Mouse (Mus musculus): ENCODE results near the gene Zdhhc22.

The Zdhhc22 gene

DNA sequence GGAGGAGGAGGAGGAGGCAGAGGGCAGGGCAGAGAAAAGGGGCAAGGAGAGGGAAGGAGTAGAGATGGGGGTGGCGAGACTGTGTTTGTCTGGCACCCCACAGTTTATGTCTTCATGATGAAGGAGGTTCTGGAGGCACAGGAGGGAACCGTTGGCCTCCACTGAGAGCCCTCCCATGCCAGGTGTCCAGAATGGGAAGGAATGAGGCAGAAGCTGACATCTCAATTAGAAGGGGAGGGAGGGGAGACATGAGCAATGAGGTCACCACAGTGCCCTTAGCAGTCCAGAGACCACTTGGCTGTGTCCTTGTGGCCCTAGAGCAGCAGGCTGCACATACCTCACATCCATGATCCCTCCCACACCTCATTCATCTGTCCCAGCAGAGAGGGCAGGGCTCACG lies 4.5 kb upstream of the Zdhhc22 start:
- no peak for DNase-seq (ENCODE audit: low spot score)

DNA sequence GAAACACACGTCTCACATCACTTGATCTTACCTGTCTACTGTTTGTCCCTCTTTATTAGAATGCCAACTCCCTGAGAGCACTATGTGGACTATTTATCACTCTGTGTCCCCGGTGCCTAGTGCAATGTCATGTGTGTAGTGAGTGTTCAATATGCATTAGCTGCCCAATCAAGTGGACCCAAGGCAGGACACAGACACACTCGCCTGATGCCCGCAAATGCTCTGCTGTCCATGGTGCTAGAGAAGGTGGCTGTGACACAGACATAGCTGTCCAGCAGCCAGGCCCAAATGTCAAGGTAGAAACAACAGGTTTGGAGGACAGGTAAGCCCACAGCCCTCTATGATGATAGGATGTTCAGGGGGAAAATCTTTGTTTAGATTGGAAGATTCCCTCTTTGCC lies 3.9 kb upstream of the Zdhhc22 start:
- DNase-seq (ENCODE audit: low spot score), result no peak

DNA sequence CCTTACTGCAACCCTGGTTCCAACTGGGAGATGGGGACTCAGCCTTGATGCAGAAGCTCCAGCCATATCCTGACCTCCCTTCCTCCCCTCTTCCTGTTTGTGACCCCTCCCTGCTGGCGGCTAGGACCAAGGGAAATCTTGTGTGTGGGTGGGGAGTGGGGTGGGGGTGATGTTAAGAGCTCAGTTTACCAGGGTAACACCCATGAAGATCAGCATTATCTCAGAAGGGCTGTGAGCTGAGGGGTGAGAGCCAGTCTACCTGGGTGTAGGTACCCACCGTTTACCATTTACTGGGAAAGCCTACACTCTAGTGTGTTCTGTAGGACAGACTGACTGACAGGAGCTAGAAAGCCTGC lies 503 bp upstream of the Zdhhc22 start:
- no peak for DNase-seq (ENCODE audit: low spot score)

DNA sequence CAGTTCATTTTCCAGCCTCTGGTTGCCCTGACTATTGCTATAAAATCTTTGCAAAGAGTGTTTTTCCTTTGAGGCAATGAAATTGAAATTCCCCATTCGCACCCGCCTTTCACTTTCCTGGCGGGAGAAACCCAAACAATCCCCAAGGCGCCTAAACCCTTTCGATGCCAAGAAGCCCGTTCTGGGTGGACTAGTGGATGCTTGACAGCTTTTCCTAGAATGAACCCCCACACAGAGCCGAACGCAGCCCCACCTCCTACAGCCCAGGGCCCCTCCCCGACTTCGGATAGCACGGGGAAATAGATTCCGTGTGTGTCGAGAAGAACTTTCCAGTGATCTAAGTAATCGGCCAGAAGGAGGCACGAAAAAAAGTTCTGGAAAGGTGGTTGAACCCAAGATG lies 852 bp downstream of the Zdhhc22 start:
- DNase-seq (ENCODE audit: low spot score), result no peak

DNA sequence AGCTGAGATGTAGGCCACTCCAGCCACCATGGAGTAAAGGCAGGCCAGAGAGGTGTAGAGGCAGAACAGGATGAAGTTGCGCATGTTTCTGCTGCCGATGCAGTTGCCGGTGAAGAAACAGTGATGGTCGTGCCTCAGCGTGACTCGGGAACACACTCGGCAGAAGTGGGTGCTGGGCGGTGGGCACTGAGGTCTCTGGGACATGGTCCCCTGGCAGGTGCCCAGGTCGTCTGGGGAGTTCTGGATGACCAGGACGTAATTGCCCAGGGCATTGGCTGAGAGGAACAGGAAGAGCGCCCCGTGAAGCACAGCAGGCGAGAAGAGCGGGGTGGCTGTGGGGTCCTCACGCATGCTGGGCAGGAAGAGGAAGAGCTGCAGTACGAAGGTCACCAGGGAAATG lies 2.0 kb downstream of the Zdhhc22 start:
- DNase-seq (ENCODE audit: low spot score), result no peak

DNA sequence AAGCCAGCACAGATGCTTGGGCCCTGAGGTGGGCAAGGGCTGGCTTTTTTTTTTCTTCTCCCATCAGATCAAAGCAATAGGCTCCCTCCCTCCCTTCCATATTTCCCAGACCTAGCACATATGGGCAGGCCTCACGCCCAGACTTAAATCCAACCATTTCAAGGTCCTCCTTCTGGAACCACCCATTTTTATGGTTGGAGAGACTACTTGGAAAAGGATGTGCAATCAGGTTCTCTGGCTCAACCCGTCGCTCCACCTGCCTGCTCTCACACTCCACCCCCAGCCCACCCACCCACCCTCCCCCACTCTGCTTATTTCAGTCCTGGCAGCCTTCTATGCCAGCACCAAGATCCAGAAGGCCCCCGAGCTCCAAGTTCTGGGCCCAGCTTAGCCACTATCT lies 3.7 kb downstream of the Zdhhc22 start:
- no peak for DNase-seq (ENCODE audit: low spot score)

DNA sequence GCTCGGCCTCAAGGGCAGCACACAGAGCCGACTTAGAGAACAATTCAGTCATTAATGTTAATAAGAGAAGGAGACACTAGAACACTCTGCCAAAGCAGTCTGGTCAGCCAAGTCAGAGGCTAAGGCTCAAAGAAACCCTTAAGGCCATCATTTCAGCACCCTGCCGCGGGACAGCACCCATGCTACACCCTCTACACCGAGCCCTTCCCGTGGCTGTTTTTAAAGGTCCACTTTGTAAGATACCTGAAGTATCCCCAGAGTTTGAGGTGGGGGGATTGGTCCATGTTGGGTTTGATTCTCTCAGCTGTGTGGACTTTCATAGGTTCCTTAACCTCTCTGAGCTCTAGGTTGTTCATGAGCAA lies 6.1 kb downstream of the Zdhhc22 start:
- no peak for DNase-seq (ENCODE audit: low spot score)

DNA sequence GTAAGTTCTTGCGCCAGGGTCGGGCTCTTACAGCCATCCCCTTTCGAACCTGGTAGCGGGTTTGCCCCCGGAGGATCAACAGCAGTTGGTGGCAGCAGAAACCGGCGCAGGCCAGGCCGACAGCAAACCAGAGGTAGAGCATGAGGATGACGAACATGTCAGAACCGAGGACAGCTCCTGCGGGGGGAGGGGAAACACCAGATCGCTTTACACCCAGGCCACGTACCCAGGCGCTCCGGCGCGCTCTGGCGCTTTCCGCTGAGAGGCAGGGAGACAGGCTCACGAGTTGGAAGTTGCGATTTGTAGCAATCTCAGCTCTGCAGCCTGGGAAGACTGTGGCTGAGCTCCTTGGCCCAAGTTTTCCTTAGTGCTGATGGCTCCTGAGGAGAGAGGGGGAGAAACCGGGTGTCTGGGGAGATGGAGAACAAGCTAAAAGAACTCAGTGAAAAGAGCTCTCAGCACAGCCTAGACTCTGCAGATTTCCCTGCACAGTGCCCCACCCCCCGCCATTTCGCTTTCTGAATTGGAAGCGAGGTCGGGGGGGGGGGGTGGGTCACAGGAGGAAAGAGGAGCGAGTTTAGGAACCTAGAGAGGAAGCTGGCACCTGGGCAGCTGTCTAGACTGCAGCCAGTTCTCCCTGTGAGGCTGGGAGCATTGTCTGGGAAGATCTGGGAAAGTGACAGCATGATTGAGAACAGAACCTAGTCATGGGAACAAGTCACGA lies 6.6 kb downstream of the Zdhhc22 start:
- no peak for DNase-seq (ENCODE audit: low spot score)

DNA sequence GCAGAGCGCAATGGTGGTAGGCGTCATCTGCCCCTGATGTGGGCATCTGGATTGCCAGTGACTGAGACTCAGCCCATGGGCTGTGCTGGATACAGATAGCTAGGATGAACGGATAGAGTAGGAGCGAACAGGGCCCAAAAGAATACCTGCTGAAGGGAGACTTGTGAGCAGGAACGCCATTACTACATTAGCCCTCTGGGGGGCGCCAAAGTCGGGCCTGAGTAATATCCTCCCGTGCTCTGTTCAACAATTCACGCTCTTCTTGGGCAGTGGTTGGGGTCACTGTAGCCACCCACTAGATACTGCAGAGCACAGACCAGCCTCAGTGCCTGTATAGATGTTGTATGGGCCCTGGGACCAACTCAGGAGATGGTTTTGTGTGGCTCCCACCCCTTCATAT lies 9.1 kb downstream of the Zdhhc22 start:
- DNase-seq (ENCODE audit: low spot score), result no peak

DNA sequence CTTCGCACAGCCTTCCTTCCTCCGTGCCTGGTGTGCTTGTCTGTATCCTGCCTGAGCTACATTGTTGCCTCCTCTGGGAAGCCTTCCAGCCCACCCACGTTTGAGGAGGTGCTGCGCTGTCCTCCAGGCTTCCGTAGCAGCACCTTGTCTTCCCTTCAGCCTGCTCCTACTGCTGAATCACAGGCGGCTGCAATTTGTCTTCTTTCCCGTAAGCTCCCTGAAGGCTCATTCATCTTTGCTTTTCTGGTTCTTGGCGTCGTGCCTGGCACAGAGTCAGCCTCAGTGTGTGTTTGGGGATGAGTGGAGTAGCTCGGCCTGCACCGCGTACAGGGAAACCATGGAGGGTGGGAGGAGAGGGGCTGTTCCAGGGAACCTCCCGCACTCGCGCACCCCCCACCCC lies 12.4 kb downstream of the Zdhhc22 start:
- DNase-seq (ENCODE audit: low spot score), result no peak

DNA sequence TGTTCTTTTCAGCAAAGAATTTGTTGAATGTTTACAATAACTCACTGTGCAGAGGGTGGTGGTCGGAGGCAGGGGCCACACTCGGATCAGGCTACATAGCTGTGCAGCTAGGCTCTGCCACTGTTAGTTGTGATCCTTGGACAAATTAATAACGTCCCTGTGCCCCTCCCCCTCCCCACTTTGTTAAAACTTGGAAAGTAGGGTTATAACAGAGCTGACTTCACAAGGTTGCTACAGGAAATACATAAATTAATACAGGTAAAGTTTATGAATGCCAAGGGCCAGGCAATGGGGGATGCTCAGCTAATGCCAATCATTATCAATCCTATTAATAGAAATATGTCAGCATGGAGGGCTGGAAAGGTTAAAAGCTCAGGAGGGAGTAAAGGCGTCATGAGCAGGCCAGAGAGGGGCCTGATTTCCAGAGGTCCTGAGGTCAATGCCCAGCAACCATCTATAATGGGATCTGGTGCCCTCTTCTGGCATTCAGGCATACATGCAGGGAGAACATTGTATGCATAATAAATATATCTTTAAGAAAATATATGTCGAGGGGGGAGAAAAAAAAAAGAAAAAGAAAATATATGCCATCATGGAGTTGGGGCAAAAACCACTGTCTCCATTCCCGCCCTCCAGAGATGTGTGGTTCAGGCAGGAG lies 13.6 kb downstream of the Zdhhc22 start:
- DNase-seq (ENCODE audit: low spot score), result no peak

DNA sequence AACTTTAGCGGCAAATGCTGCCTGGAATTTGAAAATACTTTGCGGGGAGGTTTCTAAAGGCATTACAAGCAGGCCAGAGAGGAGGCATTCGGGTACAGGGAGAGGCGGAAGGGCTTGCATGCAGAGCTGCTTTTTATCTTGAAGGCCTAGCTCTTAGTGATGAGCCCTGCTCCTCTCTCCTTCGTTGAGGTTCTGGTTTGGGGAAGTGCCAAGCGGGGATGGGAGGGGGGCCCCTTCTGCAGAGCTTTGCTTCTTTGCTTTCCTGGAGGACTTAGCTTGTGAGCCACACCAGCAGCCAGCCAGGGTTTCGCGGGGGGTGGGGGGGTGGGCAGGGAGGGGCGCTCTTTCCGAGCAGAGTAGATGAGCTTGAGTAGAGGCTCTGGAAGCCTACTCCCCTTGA lies 14.5 kb downstream of the Zdhhc22 start:
- no peak for DNase-seq (ENCODE audit: low spot score)

DNA sequence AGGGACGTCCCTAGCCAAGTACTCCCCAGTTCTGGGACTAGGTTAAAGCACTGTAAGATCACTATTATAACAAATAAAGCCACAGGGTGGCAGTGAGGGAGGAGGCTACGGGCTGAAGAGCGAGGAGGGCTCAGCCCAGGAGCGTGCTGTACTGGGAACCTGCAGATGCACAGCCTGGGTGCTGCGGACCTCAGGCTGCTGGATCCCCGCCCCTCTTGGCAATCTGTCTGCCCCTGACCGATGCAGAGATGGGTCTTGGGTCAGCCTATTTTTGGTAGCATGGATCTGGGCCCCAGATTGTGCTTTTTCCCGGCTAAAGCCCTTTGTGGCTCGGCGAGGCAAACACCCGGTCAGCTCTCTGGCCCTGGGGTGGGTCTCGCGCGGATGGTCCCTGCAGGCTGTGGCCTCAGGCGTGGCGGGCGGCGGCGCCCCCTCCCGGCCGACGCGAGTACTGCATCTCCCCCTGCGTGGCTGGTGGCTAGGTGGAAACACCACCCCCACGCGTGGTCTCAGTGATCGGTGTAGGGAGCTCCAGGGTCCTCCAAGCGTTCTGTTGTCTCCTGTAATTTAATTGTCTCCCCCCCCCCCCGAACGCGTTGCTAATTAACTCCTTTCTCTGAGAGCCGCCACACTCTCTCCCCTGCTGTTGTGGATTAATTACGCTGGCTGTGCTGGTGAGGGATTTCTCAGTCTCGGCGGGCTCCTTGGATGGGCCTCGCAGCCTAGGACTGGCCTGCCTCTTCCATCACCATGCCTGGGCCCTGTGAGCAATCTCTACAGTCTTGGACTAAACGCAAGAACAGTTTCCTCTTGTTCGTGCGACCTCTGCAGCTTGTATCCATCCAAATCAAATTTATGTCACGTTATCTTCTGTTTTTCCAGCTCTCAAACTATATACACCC lies 15.6 kb downstream of the Zdhhc22 start:
- DNase-seq (ENCODE audit: low spot score), result no peak

DNA sequence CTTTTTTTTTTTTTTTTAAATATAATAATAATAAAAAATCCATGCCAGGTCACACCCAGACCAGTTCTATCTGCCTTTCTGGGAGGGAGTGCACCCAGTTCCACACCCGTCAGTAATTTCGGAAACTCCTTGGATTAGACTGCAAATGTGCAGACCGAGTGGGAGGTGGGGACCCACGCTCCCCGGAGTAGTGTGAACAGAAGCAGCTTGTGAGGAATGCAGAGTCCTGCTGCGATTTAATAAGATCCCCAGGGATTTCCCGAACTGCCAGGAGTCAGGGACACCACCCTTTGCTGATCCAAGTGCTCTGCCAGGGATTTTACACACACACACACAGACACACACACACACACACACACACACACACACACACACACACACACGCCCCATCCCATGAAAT lies 16.5 kb downstream of the Zdhhc22 start:
- no peak for DNase-seq (ENCODE audit: low spot score)

DNA sequence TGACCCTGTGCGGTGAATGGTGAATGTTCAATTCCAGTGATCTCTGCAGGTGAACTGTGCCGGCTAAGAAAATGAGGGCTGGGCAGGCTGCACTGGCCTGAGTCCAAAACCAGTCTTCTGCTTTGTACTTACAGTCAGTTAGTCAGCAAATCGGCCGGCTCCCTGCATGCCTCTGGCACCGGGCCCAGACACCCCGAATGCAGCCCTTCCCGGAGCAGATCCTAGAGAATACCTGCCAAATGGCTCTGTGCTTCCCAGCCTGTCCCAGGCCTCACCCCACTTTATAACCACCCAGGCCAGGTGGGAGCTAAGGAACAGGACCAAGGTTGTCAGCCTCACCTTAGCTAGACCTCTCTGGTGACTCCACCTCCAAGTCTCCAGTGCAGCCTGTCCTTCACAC lies 17.0 kb downstream of the Zdhhc22 start:
- no peak for DNase-seq (ENCODE audit: low spot score)

DNA sequence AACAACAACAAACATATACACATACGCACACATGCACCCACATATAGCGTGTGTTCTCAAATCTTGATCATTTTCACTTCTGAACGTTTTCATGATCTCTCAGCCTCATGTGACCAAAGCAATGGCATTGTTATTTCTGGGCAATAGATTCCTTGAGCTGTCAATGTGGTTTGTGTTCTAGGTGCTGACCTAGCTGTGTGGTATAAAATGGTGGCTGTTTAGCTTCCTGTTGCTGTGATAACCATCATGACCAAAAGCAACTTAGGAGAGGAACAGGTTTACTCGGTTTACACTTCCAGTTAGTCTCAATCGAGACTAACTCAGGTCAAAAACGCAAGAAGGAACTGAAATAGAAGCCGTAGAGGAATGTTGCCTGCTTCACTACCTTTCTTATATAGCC lies 19.1 kb downstream of the Zdhhc22 start:
- no peak for DNase-seq (ENCODE audit: low spot score)

DNA sequence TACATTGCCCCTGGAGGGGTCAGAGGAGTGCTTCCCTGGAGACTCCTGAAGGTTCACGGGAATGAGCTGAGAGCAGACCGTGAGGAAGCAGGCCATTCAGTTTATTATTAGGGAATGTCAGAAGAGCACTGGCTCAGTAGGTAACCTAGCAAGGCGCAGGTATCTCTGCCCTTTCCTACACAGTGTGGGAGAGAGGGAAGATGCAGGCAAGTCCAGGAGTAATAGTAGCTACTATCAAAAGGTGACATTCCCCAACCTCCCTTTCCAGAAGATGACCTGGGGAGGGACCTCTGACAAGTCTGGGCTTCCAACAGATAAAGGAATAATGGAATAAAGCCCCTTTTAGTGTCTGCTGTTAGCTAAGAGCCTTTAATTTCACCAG lies 21.0 kb downstream of the Zdhhc22 start:
- no peak for DNase-seq (ENCODE audit: low spot score)

DNA sequence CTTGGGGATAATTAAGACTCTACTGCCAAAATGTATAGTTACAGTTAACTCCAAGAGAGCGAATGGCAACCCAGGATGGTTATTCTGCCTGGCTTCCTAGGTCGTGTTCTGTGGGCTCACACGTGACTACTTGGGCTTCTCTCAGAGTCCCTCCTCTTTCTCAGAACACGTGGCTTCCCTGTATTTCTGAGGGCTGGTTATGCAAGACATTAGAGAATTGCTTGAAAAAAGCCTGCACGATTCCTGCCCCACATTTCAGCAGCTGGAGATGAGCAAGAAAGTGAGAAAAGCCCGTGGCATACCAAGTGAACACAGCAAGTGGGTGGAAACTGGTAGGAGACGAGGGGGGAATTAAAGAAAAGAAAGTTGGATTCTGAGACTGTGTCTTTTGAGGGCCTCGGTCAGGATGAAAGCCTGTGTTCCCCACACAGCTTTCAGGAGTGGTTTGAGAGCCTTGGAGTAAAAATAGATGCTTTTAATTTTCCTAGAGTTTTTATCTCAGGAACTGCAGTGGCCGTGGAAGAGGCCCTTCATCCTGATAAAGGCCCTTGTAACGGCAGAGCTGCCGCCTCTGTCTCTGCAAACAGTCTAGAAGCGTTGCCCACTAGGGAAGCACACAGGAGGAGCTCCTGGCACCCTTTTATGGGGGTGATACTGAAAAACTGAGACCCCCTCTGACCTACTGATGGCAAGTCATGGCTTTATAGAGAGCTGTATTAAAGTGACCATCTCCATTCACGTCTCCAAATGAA lies 21.6 kb downstream of the Zdhhc22 start:
- no peak for DNase-seq (ENCODE audit: low spot score)

DNA sequence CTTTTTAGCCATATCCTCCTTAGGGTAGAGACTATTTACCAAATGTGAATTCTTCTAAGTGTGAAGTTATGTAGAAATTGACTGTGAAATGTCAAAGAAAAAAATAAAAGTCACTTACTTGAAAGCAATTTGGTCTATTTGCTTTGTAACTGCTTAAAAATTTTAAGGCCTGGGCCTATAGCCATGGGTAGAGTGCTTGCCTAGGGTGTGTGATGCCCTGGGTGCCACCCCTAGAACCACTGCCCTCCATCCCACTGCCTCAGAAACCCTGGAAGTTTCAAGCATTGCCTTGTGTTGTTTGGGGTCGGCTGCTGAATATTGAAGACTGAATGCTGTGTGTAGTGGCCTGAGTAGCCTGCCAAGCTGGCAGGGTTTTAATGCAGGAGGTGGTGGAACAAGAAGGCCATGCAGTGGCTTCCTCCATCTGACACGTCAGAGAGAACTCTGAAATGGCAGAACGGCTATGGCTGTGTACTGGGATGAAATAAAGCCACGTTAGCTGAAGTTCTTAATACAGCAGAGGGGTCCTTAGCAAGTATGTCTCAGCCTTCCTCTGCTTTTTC lies 24.9 kb downstream of the Zdhhc22 start:
- DNase-seq (ENCODE audit: low spot score), result no peak

DNA sequence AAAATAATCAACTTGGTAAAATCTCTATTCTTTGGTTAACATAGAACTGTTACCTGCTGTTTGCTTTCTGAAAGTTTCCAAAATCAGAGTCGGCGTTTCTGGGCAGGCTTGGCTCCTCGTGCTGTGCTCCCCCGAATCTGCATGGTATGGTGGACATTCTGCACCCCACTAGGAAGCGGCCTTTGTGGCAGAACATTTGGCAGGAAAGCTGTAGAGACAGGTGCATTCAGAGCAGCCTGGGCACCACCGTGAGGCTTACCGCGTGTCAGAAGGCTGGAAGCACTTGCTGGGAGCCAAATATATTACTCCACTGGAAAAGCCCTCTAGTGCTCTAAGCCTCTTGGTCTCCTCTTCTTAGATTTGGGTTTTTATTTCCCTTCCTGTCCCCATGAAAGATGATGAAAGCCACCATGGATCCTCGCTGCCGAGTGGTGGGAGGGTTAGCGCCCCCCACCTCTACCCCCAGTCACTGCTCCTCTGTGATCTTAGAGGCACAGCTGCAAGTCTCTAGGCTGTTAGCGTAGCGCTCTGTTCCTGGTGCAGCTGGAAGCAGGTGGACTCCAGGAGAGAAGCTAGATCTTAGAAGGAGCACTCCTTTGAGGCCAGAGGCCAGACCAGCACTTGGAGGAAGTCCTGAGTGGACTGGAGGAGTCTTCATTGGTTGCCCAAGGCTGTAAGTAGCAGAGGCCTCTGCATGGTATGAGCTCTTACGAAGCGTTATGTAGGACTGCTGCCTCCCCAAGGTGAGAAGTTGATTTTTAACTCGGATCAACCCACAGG lies 25.8 kb downstream of the Zdhhc22 start:
- no peak for DNase-seq (ENCODE audit: low spot score)

DNA sequence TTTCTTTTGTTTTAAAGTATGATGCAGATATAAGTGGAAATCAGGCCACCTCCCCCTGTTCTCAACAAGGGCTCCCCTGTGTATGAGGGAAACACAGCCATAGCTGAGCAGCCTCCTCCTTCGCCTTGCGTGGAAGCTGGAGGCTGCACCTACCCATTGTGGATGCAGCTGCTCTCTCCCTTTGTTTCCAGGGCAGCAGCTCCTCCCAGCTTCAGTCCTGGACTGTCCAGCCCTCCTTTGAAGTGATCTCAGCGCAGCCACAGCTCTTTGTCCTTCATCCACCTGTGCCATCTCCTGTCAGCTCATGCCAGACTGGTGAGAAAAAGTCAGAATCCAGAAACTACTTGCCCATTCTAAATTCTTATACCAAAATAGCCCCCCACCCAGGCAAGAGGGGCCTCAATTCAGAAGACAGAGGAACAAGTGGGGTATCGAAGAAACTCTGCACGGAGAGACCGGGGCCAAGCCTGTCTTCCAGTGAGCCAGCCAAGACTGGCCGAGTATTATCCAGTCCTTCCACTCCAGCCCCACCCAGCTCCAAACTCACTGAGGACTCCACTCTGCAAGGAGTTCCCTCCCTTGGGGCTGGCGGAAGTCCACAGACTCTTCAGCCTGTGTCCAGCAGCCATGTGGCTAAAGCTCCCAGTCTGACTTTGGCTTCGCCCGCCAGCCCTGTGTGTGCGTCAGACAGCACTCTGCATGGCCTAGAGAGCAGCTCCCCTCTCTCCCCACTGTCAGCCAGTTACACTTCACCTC lies 28.5 kb downstream of the Zdhhc22 start:
- DNase-seq (ENCODE audit: low spot score), result no peak

Measured in layer of hippocampus, adult 9-10 months (tissue).